12 mouse cellular contexts compared by ENCODE assay signal in genomic region chr4:148056801-148057200, GRCm38 (mm10). TPM values are rescaled to one million over a fixed set of nuclear protein-coding genes. Genes with fewer than 3 reads are reported as not detected.
DNase-seq lines count a peak whose midpoint lies in the region; ATAC-seq lines count a peak whose summit lies in the region.
"Had no signal": no experiment of that assay in that cellular context is flagged by ENCODE, and none has a peak within 500 bp of the region (broad histone marks: within the 10 kb centered on the region; RNA-seq: fewer than 3 reads in every experiment).

No protein-coding gene starts in this region.

- H3K27ac ChIP-seq in hindbrain, embryonic 16.5 days (ENCODE audit: low read depth, low read length), result peak overlapping the region; percentile 29; the same call in 1 of the 2 replicates
- no peak overlapping the region for H3K27ac ChIP-seq in hindbrain, embryonic 11.5 days (ENCODE audit: low read depth, low read length)
- H3K27ac ChIP-seq in heart, embryonic 16.5 days (ENCODE audit: low read length), result peak overlapping the region; percentile 86
- H3K27ac ChIP-seq in liver, embryonic 11.5 days (ENCODE audit: low read depth, low read length), result 0 out of 2 replicates have a peak overlapping the region, but pooled peaks have one; percentile 33
- H3K27ac ChIP-seq in forebrain, embryonic 10.5 days, result no peak overlapping the region
- H3K27ac ChIP-seq: lung, embryonic 15.5 days had no signal

- no peak overlapping the region for H3K4me2 ChIP-seq in hindbrain, embryonic 16.5 days (ENCODE audit: low read length)
- H3K4me2 ChIP-seq in hindbrain, embryonic 11.5 days (replicated peaks; ENCODE audit: low read depth, low read length), result no peak overlapping the region
- no peak overlapping the region for H3K4me2 ChIP-seq in heart, embryonic 16.5 days (ENCODE audit: low read depth, low read length)
- H3K4me2 ChIP-seq in liver, embryonic 11.5 days, result no peak overlapping the region
- H3K4me2 ChIP-seq: lung, embryonic 15.5 days had no signal

- DNase-seq in hindbrain, embryonic 11.5 days (ENCODE audit: low spot score), result no peak
- DNase-seq in gastrocnemius, postnatal 10 days, result peak; percentile 86
- DNase-seq in liver, embryonic 11.5 days (ENCODE audit: low spot score), result no peak
- DNase-seq in urinary bladder, postnatal 4 days (ENCODE audit: low spot score in 2 of 2), result no peak
- DNase-seq in forebrain, embryonic 10.5 days (ENCODE audit: extremely low spot score, low spot score), result no peak
- DNase-seq in layer of hippocampus, adult 11-12 months (ENCODE audit: low spot score), result no peak
- DNase-seq: thymus, postnatal 4 days had no signal

- no peak overlapping the region for H3K9ac ChIP-seq in hindbrain, embryonic 16.5 days (ENCODE audit: low read depth, low read length)
- H3K9ac ChIP-seq in hindbrain, embryonic 11.5 days (ENCODE audit: low read depth, low read length), result no peak overlapping the region
- 0 out of 2 replicates have a peak overlapping the region, but pooled peaks have one; percentile 4 for H3K9ac ChIP-seq in heart, embryonic 16.5 days (ENCODE audit: low read length)
- no peak overlapping the region for H3K9ac ChIP-seq in liver, embryonic 11.5 days (ENCODE audit: low read depth, low read length)
- H3K9ac ChIP-seq: lung, embryonic 15.5 days had no signal

- 92% methylated on average over 4 of the region's 4 CpGs for WGBS in hindbrain, embryonic 16.5 days
- 80% methylated on average over 4 of the region's 4 CpGs for WGBS in hindbrain, embryonic 11.5 days
- WGBS in heart, embryonic 16.5 days, result 59% methylated on average over 4 of the region's 4 CpGs
- 84% methylated on average over 4 of the region's 4 CpGs for WGBS in liver, embryonic 11.5 days
- 86% methylated on average over 4 of the region's 4 CpGs for WGBS in forebrain, embryonic 10.5 days

- no peaks in the 10 kb centered on the region for H3K9me3 ChIP-seq in hindbrain, embryonic 16.5 days (ENCODE audit: control insufficient read depth, low read length)
- H3K9me3 ChIP-seq in hindbrain, embryonic 11.5 days (ENCODE audit: control insufficient read depth, low read length), result no peaks in the 10 kb centered on the region
- no peaks in the 10 kb centered on the region for H3K9me3 ChIP-seq in heart, embryonic 16.5 days (replicated peaks; ENCODE audit: control insufficient read depth, low read length)
- H3K9me3 ChIP-seq in liver, embryonic 11.5 days (ENCODE audit: control insufficient read depth, low read length), result no peaks in the 10 kb centered on the region
- no peaks in the 10 kb centered on the region for H3K9me3 ChIP-seq in forebrain, embryonic 10.5 days
- H3K9me3 ChIP-seq: lung, embryonic 15.5 days had no signal

- H3K36me3 ChIP-seq in hindbrain, embryonic 16.5 days (ENCODE audit: control insufficient read depth, insufficient read depth, low read length), result peaks cover 40% of the 10 kb centered on the region
- H3K36me3 ChIP-seq in hindbrain, embryonic 11.5 days (ENCODE audit: control insufficient read depth, insufficient read depth, low read length), result peaks cover 24% of the 10 kb centered on the region
- H3K36me3 ChIP-seq in heart, embryonic 16.5 days (ENCODE audit: control insufficient read depth, insufficient read depth), result peaks cover 39% of the 10 kb centered on the region
- H3K36me3 ChIP-seq in liver, embryonic 11.5 days (ENCODE audit: control insufficient read depth, insufficient read depth, low read length), result peaks cover 26% of the 10 kb centered on the region
- H3K36me3 ChIP-seq in forebrain, embryonic 10.5 days (replicated peaks), result peaks cover 78% of the 10 kb centered on the region

- no peaks in the 10 kb centered on the region for H3K27me3 ChIP-seq in hindbrain, embryonic 16.5 days (replicated peaks; ENCODE audit: control insufficient read depth, insufficient read depth, low read length)
- no peaks in the 10 kb centered on the region for H3K27me3 ChIP-seq in hindbrain, embryonic 11.5 days (ENCODE audit: control insufficient read depth, insufficient read depth, low read length)
- no peaks in the 10 kb centered on the region for H3K27me3 ChIP-seq in heart, embryonic 16.5 days (ENCODE audit: control insufficient read depth, insufficient read depth, low read length)
- no peaks in the 10 kb centered on the region for H3K27me3 ChIP-seq in liver, embryonic 11.5 days (replicated peaks; ENCODE audit: control insufficient read depth, insufficient read depth, low read length)
- H3K27me3 ChIP-seq in forebrain, embryonic 10.5 days (ENCODE audit: poor library complexity, severe bottlenecking), result no peaks in the 10 kb centered on the region
- H3K27me3 ChIP-seq: lung, embryonic 15.5 days had no signal

- H3K4me1 ChIP-seq in hindbrain, embryonic 16.5 days (ENCODE audit: control insufficient read depth, insufficient read depth, low read depth, low read length), result no peaks in the 10 kb centered on the region
- no peaks in the 10 kb centered on the region for H3K4me1 ChIP-seq in hindbrain, embryonic 11.5 days (replicated peaks; ENCODE audit: control insufficient read depth, insufficient read depth, low read length)
- H3K4me1 ChIP-seq in heart, embryonic 16.5 days (ENCODE audit: control insufficient read depth, insufficient read depth, low read length), result peaks cover 12% of the 10 kb centered on the region
- peaks cover 5% of the 10 kb centered on the region for H3K4me1 ChIP-seq in liver, embryonic 11.5 days (replicated peaks; ENCODE audit: control insufficient read depth, insufficient read depth, low read length)
- H3K4me1 ChIP-seq in forebrain, embryonic 10.5 days, result peaks cover 20% of the 10 kb centered on the region

- H3K4me3 ChIP-seq in hindbrain, embryonic 16.5 days (ENCODE audit: low read length), result no peak overlapping the region
- H3K4me3 ChIP-seq in hindbrain, embryonic 11.5 days (ENCODE audit: low read depth, low read length), result no peak overlapping the region
- no peak overlapping the region for H3K4me3 ChIP-seq in heart, embryonic 16.5 days (ENCODE audit: low read length)
- no peak overlapping the region for H3K4me3 ChIP-seq in liver, embryonic 11.5 days (ENCODE audit: low read depth, low read length)
- H3K4me3 ChIP-seq in forebrain, embryonic 10.5 days, result no peak overlapping the region
- H3K4me3 ChIP-seq: lung, embryonic 15.5 days had no signal

- ATAC-seq in hindbrain, embryonic 16.5 days, result no peak
- no peak for ATAC-seq in hindbrain, embryonic 11.5 days (ENCODE audit: low FRiP score)
- peak; percentile 85 for ATAC-seq in heart, embryonic 16.5 days (replicated peaks; ENCODE audit: extremely low read depth, insufficient read depth, low FRiP score)
- no peak for ATAC-seq in liver, embryonic 11.5 days (replicated peaks; ENCODE audit: low FRiP score)

RNA-seq across cellular contexts. Expression of gene Mthfr, which starts 17.9 kb away (rescaled TPM):
- 16.5 and 18.5 TPM in 2 replicates for polyA plus RNA-seq in hindbrain, embryonic 16.5 days (2015; fragmentation: Nextera tagmentation; extraction: Ambion mirVana)
- 18.0 and 19.6 TPM in 2 replicates for polyA plus RNA-seq in hindbrain, embryonic 11.5 days (2014; fragmentation: Nextera tagmentation; extraction: Ambion mirVana)
- total RNA-seq in gastrocnemius, postnatal 10 days (2021), result 10 to 100 TPM; 20.0 to 23.4 TPM
- polyA plus RNA-seq in heart, embryonic 16.5 days (2015; fragmentation: Nextera tagmentation; extraction: Ambion mirVana), result 11.7 and 13.9 TPM in 2 replicates
- polyA plus RNA-seq in liver, embryonic 11.5 days (2014; fragmentation: Nextera tagmentation; extraction: Ambion mirVana), result 15.5 and 16.1 TPM in 2 replicates
- polyA plus RNA-seq in forebrain, embryonic 10.5 days (2016; fragmentation: Nextera tagmentation; extraction: Ambion mirVana), result 27.7 and 30.1 TPM in 2 replicates

RNA-seq across cellular contexts. Expression of gene Clcn6, which starts 18.2 kb away (rescaled TPM):
- 29.9 and 33.5 TPM in 2 replicates for polyA plus RNA-seq in hindbrain, embryonic 16.5 days (2015; fragmentation: Nextera tagmentation; extraction: Ambion mirVana)
- polyA plus RNA-seq in hindbrain, embryonic 11.5 days (2014; fragmentation: Nextera tagmentation; extraction: Ambion mirVana), result 21.7 and 26.2 TPM in 2 replicates
- total RNA-seq in gastrocnemius, postnatal 10 days (2021), result 1 to 10 TPM; 7.1 to 8.5 TPM
- 6.8 and 7.1 TPM in 2 replicates for polyA plus RNA-seq in heart, embryonic 16.5 days (2015; fragmentation: Nextera tagmentation; extraction: Ambion mirVana)
- polyA plus RNA-seq in liver, embryonic 11.5 days (2014; fragmentation: Nextera tagmentation; extraction: Ambion mirVana), result 2.0 and 2.4 TPM in 2 replicates
- polyA plus RNA-seq in forebrain, embryonic 10.5 days (2016; fragmentation: Nextera tagmentation; extraction: Ambion mirVana), result 13.4 and 14.2 TPM in 2 replicates

RNA-seq across cellular contexts. Expression of gene Agtrap, which starts 31.0 kb away (rescaled TPM):
- polyA plus RNA-seq in hindbrain, embryonic 16.5 days (2015; fragmentation: Nextera tagmentation; extraction: Ambion mirVana), result 7.4 and 9.3 TPM in 2 replicates
- 8.8 and 10.9 TPM in 2 replicates for polyA plus RNA-seq in hindbrain, embryonic 11.5 days (2014; fragmentation: Nextera tagmentation; extraction: Ambion mirVana)
- total RNA-seq in gastrocnemius, postnatal 10 days (2021), result 10 to 100 TPM; 14.9 to 15.5 TPM
- 17.2 and 17.9 TPM in 2 replicates for polyA plus RNA-seq in heart, embryonic 16.5 days (2015; fragmentation: Nextera tagmentation; extraction: Ambion mirVana)
- polyA plus RNA-seq in liver, embryonic 11.5 days (2014; fragmentation: Nextera tagmentation; extraction: Ambion mirVana), result 18.3 and 20.9 TPM in 2 replicates
- 19.4 TPM in 2 replicates for polyA plus RNA-seq in forebrain, embryonic 10.5 days (2016; fragmentation: Nextera tagmentation; extraction: Ambion mirVana)

RNA-seq across cellular contexts. Expression of gene Nppa, which starts 56.3 kb away (rescaled TPM):
- 1.2 and 1.6 TPM in 2 replicates for polyA plus RNA-seq in hindbrain, embryonic 16.5 days (2015; fragmentation: Nextera tagmentation; extraction: Ambion mirVana)
- not detected in 2 replicates for polyA plus RNA-seq in hindbrain, embryonic 11.5 days (2014; fragmentation: Nextera tagmentation; extraction: Ambion mirVana)
- not detected for total RNA-seq in gastrocnemius, postnatal 10 days (2021)
- polyA plus RNA-seq in heart, embryonic 16.5 days (2015; fragmentation: Nextera tagmentation; extraction: Ambion mirVana), result 4,431 and 6,649 TPM in 2 replicates
- 7.2 and 32.9 TPM in 2 replicates for polyA plus RNA-seq in liver, embryonic 11.5 days (2014; fragmentation: Nextera tagmentation; extraction: Ambion mirVana)
- 0.31 TPM in 1 of 2 replicates, not detected in the other for polyA plus RNA-seq in forebrain, embryonic 10.5 days (2016; fragmentation: Nextera tagmentation; extraction: Ambion mirVana)
- total RNA-seq: adrenal gland, postnatal 36 days had no signal
- polyA plus RNA-seq: gonadal fat pad, adult 2 months had no signal

Comparison
In these comparisons a context has a peak if more than half of its experiments do, and no peak if none do; other contexts are left out.
1. H3K27ac ChIP-seq: peak in hindbrain, embryonic 16.5 days (single experiment), heart, embryonic 16.5 days (single experiment) and liver, embryonic 11.5 days (single experiment); none in hindbrain, embryonic 11.5 days (single experiment) and forebrain, embryonic 10.5 days (single experiment).